Mouse (Mus musculus) stomach, embryonic 16.5 days (tissue): ENCODE measurements around the gene Rab11fip3. TPM values are rescaled to one million over a fixed set of nuclear protein-coding genes. Genes with fewer than 3 reads are reported as not detected.

Experiments used
- ATAC-seq: fragments of 200-750 bp; cut with Nextera tagmentation; 2 replicates; pipeline ENCODE4 v1.8.0; 2017; ENCODE audit warnings: moderate number of reproducible peaks, moderate TSS enrichment; ENCODE audit not compliant: insufficient read depth, low FRiP score
- H3K27ac ChIP-seq: fragments of 300-500 bp; sonication (generic); 2 replicates; pipeline ENCODE4 v1.5.1; 2014; ENCODE audit warnings: low read length
- H3K27me3 ChIP-seq: fragments of 300-500 bp; sonication (generic); 2 replicates; pipeline ENCODE4 v1.6.1; 2014; ENCODE audit warnings: low read length, control low read depth, mixed read lengths; ENCODE audit not compliant: control insufficient read depth, insufficient read depth
- H3K36me3 ChIP-seq: fragments of 300-500 bp; sonication (generic); 2 replicates; pipeline ENCODE4 v1.6.1; 2014; ENCODE audit warnings: low read length; ENCODE audit not compliant: control insufficient read depth, insufficient read depth
- H3K4me1 ChIP-seq: fragments of 300-500 bp; sonication (generic); 2 replicates; pipeline ENCODE4 v1.6.1; 2014; ENCODE audit warnings: low read length, control low read depth, mixed read lengths; ENCODE audit not compliant: control insufficient read depth, insufficient read depth
- H3K4me2 ChIP-seq: fragments of 300-500 bp; sonication (generic); 2 replicates; pipeline ENCODE4 v1.6.1; 2014; ENCODE audit warnings: low read depth, low read length, mixed read lengths
- H3K4me3 ChIP-seq: fragments of 300-500 bp; sonication (generic); replicated peaks from 2 replicates; pipeline ENCODE4 v1.5.1; 2014; ENCODE audit warnings: mild to moderate bottlenecking, low read length
- H3K9ac ChIP-seq: fragments of 300-500 bp; sonication (generic); 2 replicates; pipeline ENCODE4 v1.6.1; 2014; ENCODE audit warnings: low read length
- H3K9me3 ChIP-seq: fragments of 300-500 bp; sonication (generic); replicated peaks from 2 replicates; pipeline ENCODE4 v1.6.1; 2016; ENCODE audit warnings: low read length, control low read depth; ENCODE audit not compliant: control insufficient read depth
- WGBS: fragments of 180-500 bp; shearing (Covaris S2); extraction: QIAGEN DNeasy Blood & Tissue Kit; methylation state at CpG from one replicate; pipeline ENCODE4 v1.1.7; 2014; 5-methylcytosine and 5-hydroxymethylcytosine counted together
- polyA plus RNA-seq: library from polyadenylated mRNA; unstranded; fragments of >200 nt; fragmentation: Nextera tagmentation; extraction: Ambion mirVana; gene quantifications from 2 replicates; pipeline ENCODE4 v1.2.1, GENCODE M21; 2015

Rab11fip3 gene
- polyA plus RNA-seq, 1 experiment from 2014 or later, result 6.9 TPM

- 1% methylated on average over 58 of the region's 58 CpGs for WGBS
- Histone ChIP-seq H3K9ac (peak within 1 kb of the TSS; percentile 56), H3K27ac (no peak within 1 kb of the TSS), H3K27me3 (peaks cover 38% of the 10 kb centered on the region), H3K4me2 (peak within 1 kb of the TSS; percentile 72), H3K4me3 (peak within 1 kb of the TSS; percentile 48), H3K36me3 (no peaks in the 10 kb centered on the region), H3K4me1 (peaks cover 8% of the 10 kb centered on the region), H3K9me3 (no peaks in the 10 kb centered on the region)
- ATAC-seq, result no peak
Observed at GRCm38 (mm10) chr17:25951803-25952623, 117.3 kb downstream of the Rab11fip3 start, which contains the start of gene A930017K11Rik. TSS of gene A930017K11Rik (minus strand) at chr17:25952565.

DNA sequence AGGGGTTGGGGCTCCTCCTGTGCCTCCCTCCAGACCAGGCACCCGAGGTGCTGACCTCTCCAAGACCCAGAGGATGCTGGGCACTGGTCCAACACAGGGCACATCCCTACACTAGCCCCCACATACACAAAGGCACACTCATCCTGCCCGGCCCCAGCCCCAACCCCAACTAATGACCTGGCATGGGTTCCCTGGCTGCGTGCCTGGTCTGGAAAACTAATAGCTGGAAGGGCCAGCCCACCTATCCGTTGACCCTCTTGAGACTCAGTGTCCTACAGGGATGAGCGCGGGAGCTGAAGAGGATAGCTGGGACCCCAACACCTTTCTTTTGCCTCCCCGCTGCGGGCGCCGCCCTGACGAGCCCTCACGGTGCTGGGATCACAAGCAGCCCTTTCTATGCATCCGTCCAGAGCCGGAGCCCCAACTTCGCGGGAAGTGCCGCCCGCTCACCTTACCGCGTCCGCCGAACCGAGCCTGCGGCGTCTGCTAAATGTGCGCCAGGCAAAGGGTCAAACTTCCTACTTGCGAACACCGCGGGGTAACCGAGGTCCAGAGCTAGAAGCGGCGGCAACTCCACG is 118.0 kb downstream of the Rab11fip3 start:
- no peaks in the 10 kb centered on the region for H3K36me3 ChIP-seq
- ATAC-seq, result no peak
- no peaks in the 10 kb centered on the region for H3K9me3 ChIP-seq
- H3K27ac ChIP-seq, result no peak overlapping the region
- H3K4me3 ChIP-seq, result peak overlapping the region; percentile 48
- peaks cover 8% of the 10 kb centered on the region for H3K4me1 ChIP-seq
- WGBS, result under 1% methylated on average over 33 of the region's 33 CpGs
- H3K4me2 ChIP-seq, result peak overlapping the region; percentile 72
- H3K9ac ChIP-seq, result peak overlapping the region; percentile 56
- peaks cover 38% of the 10 kb centered on the region for H3K27me3 ChIP-seq

- Histone ChIP-seq H3K4me1 (peaks cover 8% of the 10 kb centered on the region), H3K4me2 (no peak overlapping the region), H3K4me3 (no peak overlapping the region), H3K9ac (no peak overlapping the region), H3K9me3 (no peaks in the 10 kb centered on the region), H3K27ac (no peak overlapping the region), H3K36me3 (no peaks in the 10 kb centered on the region), H3K27me3 (peaks cover 38% of the 10 kb centered on the region)
- 0% methylated on average over 2 of the region's 3 CpGs for WGBS
- ATAC-seq, result no peak
Observed at GRCm38 (mm10) chr17:25950706-25951105, 118.6 kb downstream of the Rab11fip3 start.

GRCm38 (mm10) chr17:25949981-25950380 is 119.4 kb downstream of the Rab11fip3 start:
- H3K36me3 ChIP-seq, result no peaks in the 10 kb centered on the region
- H3K9me3 ChIP-seq, result no peaks in the 10 kb centered on the region
- 74% methylated on average over 5 of the region's 5 CpGs for WGBS
- no peak overlapping the region for H3K27ac ChIP-seq
- H3K4me3 ChIP-seq, result no peak overlapping the region
- no peak overlapping the region for H3K4me2 ChIP-seq
- H3K9ac ChIP-seq, result no peak overlapping the region
- H3K27me3 ChIP-seq, result peaks cover 38% of the 10 kb centered on the region
- peaks cover 8% of the 10 kb centered on the region for H3K4me1 ChIP-seq
- ATAC-seq, result no peak

- H3K9ac ChIP-seq, result no peak overlapping the region
- H3K36me3 ChIP-seq, result no peaks in the 10 kb centered on the region
- H3K4me2 ChIP-seq, result no peak overlapping the region
- ATAC-seq, result no peak
- H3K4me3 ChIP-seq, result no peak overlapping the region
- H3K4me1 ChIP-seq, result peaks cover 8% of the 10 kb centered on the region
- H3K9me3 ChIP-seq, result no peaks in the 10 kb centered on the region
- H3K27me3 ChIP-seq, result peaks cover 33% of the 10 kb centered on the region
- whole genome bisulfite sequencing, result 80% methylated on average over 8 of the region's 8 CpGs
- H3K27ac ChIP-seq, result no peak overlapping the region
Observed at GRCm38 (mm10) chr17:25948051-25948450, 121.3 kb downstream of the Rab11fip3 start.

- no peak overlapping the region for H3K4me3 ChIP-seq
- WGBS, result 71% methylated on average over 4 of the region's 4 CpGs
- H3K27me3 ChIP-seq, result peaks cover 28% of the 10 kb centered on the region
- no peaks in the 10 kb centered on the region for H3K9me3 ChIP-seq
- peak overlapping the region; percentile 3; the same call in 1 of the 2 replicates for H3K9ac ChIP-seq
- peaks cover 8% of the 10 kb centered on the region for H3K4me1 ChIP-seq
- ATAC-seq, result no peak
- no peaks in the 10 kb centered on the region for H3K36me3 ChIP-seq
- no peak overlapping the region for H3K4me2 ChIP-seq
- H3K27ac ChIP-seq, result no peak overlapping the region
Observed at GRCm38 (mm10) chr17:25947576-25947975, 121.8 kb downstream of the Rab11fip3 start.

DNA sequence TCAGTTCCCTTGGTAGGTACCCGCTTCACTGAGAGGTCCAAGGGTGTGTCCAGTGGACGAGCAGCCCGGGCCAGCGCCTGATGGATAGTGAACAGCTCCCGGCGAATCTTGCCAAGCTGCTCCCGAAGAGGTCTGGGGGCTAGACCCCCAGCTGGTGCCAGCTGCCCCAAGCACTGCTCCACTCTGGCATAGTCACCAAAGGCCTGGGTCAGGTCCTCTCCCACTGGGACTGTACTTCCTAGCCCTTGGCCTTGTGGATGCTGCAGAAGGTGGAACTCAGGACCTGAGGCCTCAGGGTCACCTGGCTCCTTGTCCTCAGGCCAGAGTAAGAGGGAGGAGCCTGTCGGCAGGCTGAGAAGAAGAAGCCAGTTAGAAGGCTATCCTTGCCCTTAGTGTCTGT is 122.5 kb downstream of the Rab11fip3 start:
- Histone ChIP-seq H3K4me1 (peaks cover 4% of the 10 kb centered on the region), H3K36me3 (no peaks in the 10 kb centered on the region), H3K4me3 (no peak overlapping the region), H3K9me3 (no peaks in the 10 kb centered on the region), H3K9ac (no peak overlapping the region), H3K4me2 (no peak overlapping the region), H3K27me3 (peaks cover 21% of the 10 kb centered on the region), H3K27ac (no peak overlapping the region)
- ATAC-seq, result no peak
- WGBS, result 83% methylated on average over 8 of the region's 8 CpGs

- Histone ChIP-seq H3K27ac (no peak overlapping the region), H3K4me1 (peaks cover 2% of the 10 kb centered on the region), H3K9ac (no peak overlapping the region), H3K9me3 (no peaks in the 10 kb centered on the region), H3K4me3 (no peak overlapping the region), H3K4me2 (no peak overlapping the region), H3K36me3 (no peaks in the 10 kb centered on the region), H3K27me3 (peaks cover 17% of the 10 kb centered on the region)
- WGBS, result 74% methylated on average over 7 of the region's 7 CpGs
- ATAC-seq, result no peak
Observed at GRCm38 (mm10) chr17:25946349-25946748, 123.0 kb downstream of the Rab11fip3 start.

DNA sequence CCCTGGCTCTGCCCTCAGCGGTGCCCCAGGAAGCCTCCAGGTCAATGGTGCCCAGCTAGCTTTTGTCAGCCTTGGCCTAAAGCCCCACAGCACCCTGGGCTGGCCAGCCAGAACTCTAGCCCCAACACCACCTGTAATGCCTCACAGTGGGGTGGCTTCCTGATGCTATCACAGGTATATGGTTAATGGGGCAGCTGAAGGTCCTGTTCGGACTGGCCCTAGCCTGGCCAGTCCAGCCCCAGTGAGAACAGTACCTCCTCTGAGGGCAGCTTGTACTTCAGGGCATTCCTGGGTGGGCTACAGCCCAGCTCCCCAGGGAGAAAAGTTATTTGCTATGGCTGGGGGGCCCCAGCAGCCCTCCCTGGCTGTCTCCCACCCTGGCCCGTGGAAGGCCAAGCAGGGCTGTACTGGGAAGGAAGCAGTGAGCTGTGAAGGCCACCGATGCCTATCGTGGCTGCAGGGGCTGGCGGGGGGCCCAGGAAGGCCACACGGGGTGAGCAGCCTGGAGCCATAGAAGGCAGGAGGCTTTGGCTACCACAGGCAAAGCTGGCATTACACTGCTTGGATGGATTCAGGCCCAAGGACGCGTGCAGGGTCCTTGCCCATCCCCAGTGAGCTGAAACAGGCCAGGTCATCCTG is 123.7 kb downstream of the Rab11fip3 start:
- no peaks in the 10 kb centered on the region for H3K9me3 ChIP-seq
- H3K27ac ChIP-seq, result no peak overlapping the region
- WGBS, result 76% methylated on average over 9 of the region's 9 CpGs
- no peak overlapping the region for H3K4me3 ChIP-seq
- peaks cover 6% of the 10 kb centered on the region for H3K4me1 ChIP-seq
- H3K9ac ChIP-seq, result no peak overlapping the region
- ATAC-seq, result no peak
- H3K36me3 ChIP-seq, result no peaks in the 10 kb centered on the region
- peaks cover 10% of the 10 kb centered on the region for H3K27me3 ChIP-seq
- no peak overlapping the region for H3K4me2 ChIP-seq
